Mouse (Mus musculus): ENCODE results near the gene Tex26. TPM values are rescaled to one million over a fixed set of nuclear protein-coding genes. Genes with fewer than 3 reads are reported as not detected.

Gene Tex26
- total and polyA plus RNA-seq, 3 experiments, result not detected

DNA sequence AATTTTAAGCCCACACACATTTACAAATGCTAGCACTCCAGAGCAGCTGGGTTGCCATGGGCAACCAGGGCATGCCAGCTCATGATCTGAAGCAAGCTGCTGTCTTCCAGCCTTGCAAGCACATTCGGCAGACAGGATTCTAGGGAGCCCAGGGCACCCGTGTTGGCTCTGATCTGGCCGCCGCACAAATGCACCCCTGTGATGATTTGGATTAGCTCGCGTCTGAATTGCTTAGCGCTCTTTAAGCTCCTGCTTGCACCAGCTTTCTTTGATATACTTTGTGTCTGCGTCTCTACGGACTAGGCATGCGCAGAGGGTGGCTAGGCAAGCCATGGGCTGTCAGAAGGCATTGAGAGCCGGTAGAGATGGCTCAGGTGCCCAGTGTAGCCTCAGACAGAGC, 49.7 kb downstream of the Tex26 start:
- TF ChIP-seq ETS1 (conservative IDR thresholded peaks at IDR 0.05; ENCODE audit: low read depth, low read length) (no peak), NRF1 (IDR thresholded peaks at IDR 0.05; ENCODE audit: low read depth, low read length) (no peak), ZMIZ1 (IDR thresholded peaks at IDR 0.05; ENCODE audit: low read depth, low read length) (no peak), POLR2A (IDR thresholded peaks at IDR 0.05; ENCODE audit: low read depth, low read length) (no peak), MEF2A (IDR thresholded peaks at IDR 0.05; ENCODE audit: borderline replicate concordance, low read depth, low read length) (no peak), MYC (IDR thresholded peaks at IDR 0.05; ENCODE audit: low read depth, low read length) (no peak), USF1 (IDR thresholded peaks at IDR 0.05; ENCODE audit: low read depth, low read length) (no peak), PAX5 (IDR thresholded peaks at IDR 0.05; ENCODE audit: low read length) (no peak), SMC3 (IDR thresholded peaks at IDR 0.05; ENCODE audit: low read depth, low read length) (no peak), CHD1 (IDR thresholded peaks at IDR 0.05; ENCODE audit: low read depth, low read length) (no peak), ZC3H11A (IDR thresholded peaks at IDR 0.05; ENCODE audit: low read depth, low read length) (no peak), CHD2 (IDR thresholded peaks at IDR 0.05; ENCODE audit: low read length) (no peak), NELFE (IDR thresholded peaks at IDR 0.05; ENCODE audit: low read depth, low read length) (no peak), TBP (conservative IDR thresholded peaks at IDR 0.05; ENCODE audit: low read depth, low read length) (no peak)
- H3K4me2 ChIP-seq (ENCODE audit: insufficient read depth, low read depth, poor library complexity, severe bottlenecking), result no peak overlapping the region
- in situ Hi-C loops (cut with MboI; ENCODE audit: low pct_ligation_motif_present, low pct_unique_long_range_greater_than_20kb, low sequenced_read_pairs) (no loop called here), dilution Hi-C loops (cut with MboI; ENCODE audit: extremely low pct_ligation_motif_present, extremely low pct_unique_long_range_greater_than_20kb, low sequenced_read_pairs) (no loop called here)
- H3K4me3 ChIP-seq (replicated peaks in 1 of 3; ENCODE audit: low read depth in 2 of 3, low read length in 2 of 3, poor library complexity in 1 of 3), result no peak overlapping the region
- peaks cover 4 to 33% of the 10 kb centered on the region in 2 experiments; a peak in 3 of 4 replicates for H3K4me1 ChIP-seq (ENCODE audit: control insufficient read depth in 1 of 2, insufficient read depth in 2 of 2)
- no peaks in the 10 kb centered on the region for H3K27me3 ChIP-seq (replicated peaks)
- H3K36me3 ChIP-seq (replicated peaks in 1 of 2; ENCODE audit: control insufficient read depth in 1 of 2, insufficient read depth in 1 of 2, low read length in 1 of 2), result no peaks in the 10 kb centered on the region
- peaks cover 9% of the 10 kb centered on the region for H3K9me3 ChIP-seq (replicated peaks; ENCODE audit: low read length)
- H3K9ac ChIP-seq (ENCODE audit: insufficient read depth, low read depth), result no peak overlapping the region
- H3K79me2 ChIP-seq (replicated peaks; ENCODE audit: control insufficient read depth, extremely low read depth, insufficient read depth, poor library complexity, severe bottlenecking), result no peaks in the 10 kb centered on the region
- no peak overlapping the region for H3K27ac ChIP-seq (ENCODE audit: insufficient read depth, low read depth)
- DNase-seq (ENCODE audit: extremely low read depth), result no peak

DNA sequence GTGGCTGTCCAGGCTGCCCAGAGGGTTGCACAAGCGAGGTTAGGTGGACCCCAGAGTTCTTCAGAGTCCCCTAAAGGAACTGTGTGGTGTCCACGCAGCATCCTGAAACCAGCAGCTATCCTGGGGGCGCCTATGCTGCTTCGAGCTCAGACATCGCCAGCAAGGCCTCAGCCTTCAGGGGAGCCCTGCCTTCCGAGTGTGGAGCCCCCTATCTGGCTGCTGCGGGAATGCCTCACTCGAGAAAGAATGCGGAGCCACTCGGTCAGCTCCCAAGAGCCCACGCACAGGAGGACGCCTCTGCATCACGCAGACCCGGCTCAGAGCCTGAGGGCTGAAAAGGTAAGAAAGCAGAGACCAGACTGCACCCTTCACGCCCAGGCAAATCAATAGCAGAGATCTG, 50.8 kb downstream of the Tex26 start:
- DNase-seq (ENCODE audit: extremely low read depth), result no peak
- peaks cover 4 to 33% of the 10 kb centered on the region in 2 experiments; a peak in 3 of 4 replicates for H3K4me1 ChIP-seq (ENCODE audit: control insufficient read depth in 1 of 2, insufficient read depth in 2 of 2)
- dilution Hi-C loops (cut with MboI; ENCODE audit: extremely low pct_ligation_motif_present, extremely low pct_unique_long_range_greater_than_20kb, low sequenced_read_pairs) (no loop called here), in situ Hi-C loops (cut with MboI; ENCODE audit: low pct_ligation_motif_present, low pct_unique_long_range_greater_than_20kb, low sequenced_read_pairs) (no loop called here)
- H3K9me3 ChIP-seq (replicated peaks; ENCODE audit: low read length), result peaks cover 9% of the 10 kb centered on the region
- H3K27me3 ChIP-seq (replicated peaks), result no peaks in the 10 kb centered on the region
- H3K79me2 ChIP-seq (replicated peaks; ENCODE audit: control insufficient read depth, extremely low read depth, insufficient read depth, poor library complexity, severe bottlenecking), result no peaks in the 10 kb centered on the region
- H3K36me3 ChIP-seq (replicated peaks in 1 of 2; ENCODE audit: control insufficient read depth in 1 of 2, insufficient read depth in 1 of 2, low read length in 1 of 2), result no peaks in the 10 kb centered on the region
- H3K4me3 ChIP-seq (replicated peaks in 1 of 3; ENCODE audit: low read depth in 2 of 3, low read length in 2 of 3, poor library complexity in 1 of 3), result no peak overlapping the region
- TF ChIP-seq MYC (IDR thresholded peaks at IDR 0.05; ENCODE audit: low read depth, low read length) (no peak), ZC3H11A (IDR thresholded peaks at IDR 0.05; ENCODE audit: low read depth, low read length) (no peak), POLR2AphosphoS2 (IDR thresholded peaks at IDR 0.05; ENCODE audit: low read depth, low read length) (no peak), HCFC1 (IDR thresholded peaks at IDR 0.05; ENCODE audit: low read depth, low read length) (no peak), SIN3A (IDR thresholded peaks at IDR 0.05; ENCODE audit: low read length) (no peak), PAX5 (IDR thresholded peaks at IDR 0.05; ENCODE audit: low read length) (no peak), ZMIZ1 (IDR thresholded peaks at IDR 0.05; ENCODE audit: low read depth, low read length) (no peak), GABPA (IDR thresholded peaks at IDR 0.05; ENCODE audit: insufficient replicate concordance, low read depth, low read length) (no peak), RCOR1 (conservative IDR thresholded peaks at IDR 0.05; ENCODE audit: low read depth, low read length) (no peak), ELF1 (IDR thresholded peaks at IDR 0.05; ENCODE audit: low read depth, low read length) (no peak), CTCF (conservative IDR thresholded peaks at IDR 0.05 in 1 of 2, IDR thresholded peaks at IDR 0.05 in 1 of 2; ENCODE audit: low read depth in 2 of 2, low read length in 2 of 2) (no peak), POLR2A (IDR thresholded peaks at IDR 0.05; ENCODE audit: low read depth, low read length) (no peak)
- H3K9ac ChIP-seq (ENCODE audit: insufficient read depth, low read depth), result no peak overlapping the region
- H3K4me2 ChIP-seq (ENCODE audit: insufficient read depth, low read depth, poor library complexity, severe bottlenecking), result no peak overlapping the region
- H3K27ac ChIP-seq (ENCODE audit: insufficient read depth, low read depth), result no peak overlapping the region
